Mouse (Mus musculus): ENCODE results near the gene Ttc22. TPM values are rescaled to one million over a fixed set of nuclear protein-coding genes. Genes with fewer than 3 reads are reported as not detected.

The Ttc22 gene
- polyA plus RNA-seq, 1 experiment, result not detected

DNA sequence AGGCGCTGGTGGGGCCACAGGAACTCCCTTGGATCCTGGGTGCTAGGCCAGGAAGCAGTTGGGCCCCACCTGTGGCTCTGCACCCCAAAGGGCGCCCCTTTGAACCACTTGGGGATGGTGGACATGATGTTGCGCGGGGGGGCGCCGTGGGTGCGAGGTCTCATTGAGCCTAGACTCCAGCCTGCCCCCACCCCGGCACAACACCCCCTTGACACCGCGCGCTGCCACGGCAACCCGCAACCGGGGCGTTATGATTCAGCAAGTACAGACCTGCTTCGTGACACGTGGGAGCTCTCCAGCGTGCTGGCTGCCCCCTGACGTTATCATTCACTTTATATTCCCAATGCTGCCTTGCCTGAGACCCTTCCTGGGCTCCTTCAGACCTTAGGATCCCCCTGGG is 5.2 kb upstream of the Ttc22 start, which contains the start of gene Lexm:
TSS of gene Lexm (minus strand) at position 186 of the 400 bp plus-strand sequence.
- H3K79me2 ChIP-seq (ENCODE audit: control insufficient read depth, insufficient read depth), result no peaks in the 10 kb centered on the region
- no peak within 1 kb of the TSS for H3K4me3 ChIP-seq (ENCODE audit: insufficient read depth, poor library complexity, severe bottlenecking)
- TF ChIP-seq CTCF (IDR thresholded peaks at IDR 0.05; ENCODE audit: control insufficient read depth, insufficient read depth, insufficient read length) (no peak), CEBPB (IDR thresholded peaks at IDR 0.05; ENCODE audit: low read depth) (no peak), MAX (IDR thresholded peaks at IDR 0.05) (no peak), MYOG (IDR thresholded peaks at IDR 0.05; ENCODE audit: control insufficient read depth, extremely low read depth, insufficient read length) (no peak), USF1 (IDR thresholded peaks at IDR 0.05; ENCODE audit: low read depth) (no peak), FOSL1 (IDR thresholded peaks at IDR 0.05; ENCODE audit: insufficient read depth, low read length, poor library complexity, severe bottlenecking) (no peak), MYOD1 (IDR thresholded peaks at IDR 0.05; ENCODE audit: control insufficient read depth, insufficient read length, low read depth) (no peak)
- no peaks in the 10 kb centered on the region for H3K36me3 ChIP-seq (ENCODE audit: control insufficient read depth, insufficient read depth)
- no peak within 1 kb of the TSS for H3ac ChIP-seq (ENCODE audit: control insufficient read depth, insufficient read length, low read depth)
- H3K79me3 ChIP-seq (ENCODE audit: low read depth), result no peaks in the 10 kb centered on the region
- H3K27me3 ChIP-seq (ENCODE audit: control insufficient read depth, insufficient read depth, insufficient read length), result peaks cover 8% of the 10 kb centered on the region

DNA sequence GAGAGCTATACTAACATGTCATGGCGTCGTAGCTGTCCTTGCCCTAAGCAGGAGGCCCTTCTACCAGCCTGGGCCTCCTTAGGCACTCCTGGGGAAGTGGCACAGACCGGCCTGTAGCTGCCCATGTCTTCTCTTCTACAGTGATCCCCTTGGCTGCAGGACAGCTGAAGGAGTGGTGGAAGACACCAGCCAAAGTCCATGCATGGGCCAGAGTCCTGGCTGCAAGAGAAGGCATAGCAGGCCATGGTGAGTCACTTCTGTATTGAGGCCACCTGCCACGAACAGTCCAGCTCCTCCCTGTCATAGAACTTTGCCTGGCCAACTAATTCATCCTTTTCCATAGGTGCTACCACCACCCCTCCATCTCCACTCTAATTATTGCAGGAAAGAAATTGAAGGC is 3.3 kb upstream of the Ttc22 start:
- Histone ChIP-seq H3K27me3 (ENCODE audit: control insufficient read depth, insufficient read depth, insufficient read length) (peaks cover 26% of the 10 kb centered on the region), H3K79me2 (ENCODE audit: control insufficient read depth, insufficient read depth) (no peaks in the 10 kb centered on the region), H3K36me3 (ENCODE audit: control insufficient read depth, insufficient read depth) (no peaks in the 10 kb centered on the region), H3K4me3 (ENCODE audit: insufficient read depth, poor library complexity, severe bottlenecking) (no peak overlapping the region), H3ac (ENCODE audit: control insufficient read depth, insufficient read length, low read depth) (no peak overlapping the region), H3K79me3 (ENCODE audit: low read depth) (no peaks in the 10 kb centered on the region)
- TF ChIP-seq FOSL1 (IDR thresholded peaks at IDR 0.05; ENCODE audit: insufficient read depth, low read length, poor library complexity, severe bottlenecking) (no peak), MAX (IDR thresholded peaks at IDR 0.05) (no peak), CEBPB (IDR thresholded peaks at IDR 0.05; ENCODE audit: low read depth) (no peak), MYOD1 (IDR thresholded peaks at IDR 0.05; ENCODE audit: control insufficient read depth, insufficient read length, low read depth) (no peak), MYOG (IDR thresholded peaks at IDR 0.05; ENCODE audit: control insufficient read depth, extremely low read depth, insufficient read length) (no peak), CTCF (IDR thresholded peaks at IDR 0.05; ENCODE audit: control insufficient read depth, insufficient read depth, insufficient read length) (no peak), USF1 (IDR thresholded peaks at IDR 0.05; ENCODE audit: low read depth) (no peak)

GRCm38 (mm10) chr4:106621428-106621827 is 804 bp upstream of the Ttc22 start:
- no peak overlapping the region for H3ac ChIP-seq (ENCODE audit: control insufficient read depth, insufficient read length, low read depth)
- H3K4me3 ChIP-seq (ENCODE audit: insufficient read depth, poor library complexity, severe bottlenecking), result no peak overlapping the region
- no peaks in the 10 kb centered on the region for H3K79me3 ChIP-seq (ENCODE audit: low read depth)
- no peaks in the 10 kb centered on the region for H3K79me2 ChIP-seq (ENCODE audit: control insufficient read depth, insufficient read depth)
- peaks cover 50% of the 10 kb centered on the region for H3K27me3 ChIP-seq (ENCODE audit: control insufficient read depth, insufficient read depth, insufficient read length)
- H3K36me3 ChIP-seq (ENCODE audit: control insufficient read depth, insufficient read depth), result no peaks in the 10 kb centered on the region
- TF ChIP-seq FOSL1 (IDR thresholded peaks at IDR 0.05; ENCODE audit: insufficient read depth, low read length, poor library complexity, severe bottlenecking), result no peak

GRCm38 (mm10) chr4:106622712-106623111 is 480 bp downstream of the Ttc22 start:
- peaks cover 50% of the 10 kb centered on the region for H3K27me3 ChIP-seq (ENCODE audit: control insufficient read depth, insufficient read depth, insufficient read length)
- H3K36me3 ChIP-seq (ENCODE audit: control insufficient read depth, insufficient read depth), result no peaks in the 10 kb centered on the region
- TF ChIP-seq MYOG (IDR thresholded peaks at IDR 0.05; ENCODE audit: control insufficient read depth, extremely low read depth, insufficient read length), result no peak
- TF ChIP-seq CTCF (IDR thresholded peaks at IDR 0.05; ENCODE audit: control insufficient read depth, insufficient read depth, insufficient read length), result no peak
- no peak for TF ChIP-seq CEBPB (IDR thresholded peaks at IDR 0.05; ENCODE audit: low read depth)
- no peak for TF ChIP-seq USF1 (IDR thresholded peaks at IDR 0.05; ENCODE audit: low read depth)
- no peak for TF ChIP-seq MAX (IDR thresholded peaks at IDR 0.05)
- no peak for TF ChIP-seq FOSL1 (IDR thresholded peaks at IDR 0.05; ENCODE audit: insufficient read depth, low read length, poor library complexity, severe bottlenecking)
- no peak for TF ChIP-seq MYOD1 (IDR thresholded peaks at IDR 0.05; ENCODE audit: control insufficient read depth, insufficient read length, low read depth)
- no peaks in the 10 kb centered on the region for H3K79me2 ChIP-seq (ENCODE audit: control insufficient read depth, insufficient read depth)
- H3K4me3 ChIP-seq (ENCODE audit: insufficient read depth, poor library complexity, severe bottlenecking), result no peak overlapping the region
- no peak overlapping the region for H3ac ChIP-seq (ENCODE audit: control insufficient read depth, insufficient read length, low read depth)
- H3K79me3 ChIP-seq (ENCODE audit: low read depth), result no peaks in the 10 kb centered on the region

DNA sequence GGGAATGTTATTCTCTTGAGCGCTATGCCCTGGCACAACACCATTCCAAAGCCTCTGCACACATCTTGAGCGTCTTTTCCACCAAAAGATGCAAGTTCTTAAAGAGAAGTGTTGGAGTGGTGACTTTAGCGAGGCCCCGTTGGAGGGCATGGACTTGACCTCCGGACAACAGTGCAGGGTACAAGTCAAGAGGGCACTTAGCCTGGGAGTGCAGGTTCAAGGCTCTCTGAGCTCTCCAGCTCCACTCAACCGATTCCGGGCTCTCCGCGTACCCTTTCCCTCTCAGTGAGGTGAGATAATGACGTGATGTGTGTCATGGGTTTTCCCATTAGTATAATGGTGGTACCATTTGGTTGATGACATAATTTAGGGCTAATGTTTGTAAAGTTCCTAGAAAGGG is 2.0 kb downstream of the Ttc22 start:
- H3K36me3 ChIP-seq (ENCODE audit: control insufficient read depth, insufficient read depth), result no peaks in the 10 kb centered on the region
- no peaks in the 10 kb centered on the region for H3K79me3 ChIP-seq (ENCODE audit: low read depth)
- TF ChIP-seq FOSL1 (IDR thresholded peaks at IDR 0.05; ENCODE audit: insufficient read depth, low read length, poor library complexity, severe bottlenecking) (no peak), MYOG (IDR thresholded peaks at IDR 0.05; ENCODE audit: control insufficient read depth, extremely low read depth, insufficient read length) (no peak), CTCF (IDR thresholded peaks at IDR 0.05; ENCODE audit: control insufficient read depth, insufficient read depth, insufficient read length) (no peak), MAX (IDR thresholded peaks at IDR 0.05) (no peak), CEBPB (IDR thresholded peaks at IDR 0.05; ENCODE audit: low read depth) (no peak), MYOD1 (IDR thresholded peaks at IDR 0.05; ENCODE audit: control insufficient read depth, insufficient read length, low read depth) (no peak), USF1 (IDR thresholded peaks at IDR 0.05; ENCODE audit: low read depth) (no peak)
- H3K79me2 ChIP-seq (ENCODE audit: control insufficient read depth, insufficient read depth), result no peaks in the 10 kb centered on the region
- peaks cover 50% of the 10 kb centered on the region for H3K27me3 ChIP-seq (ENCODE audit: control insufficient read depth, insufficient read depth, insufficient read length)
- H3K4me3 ChIP-seq (ENCODE audit: insufficient read depth, poor library complexity, severe bottlenecking), result no peak overlapping the region
- H3ac ChIP-seq (ENCODE audit: control insufficient read depth, insufficient read length, low read depth), result no peak overlapping the region

DNA sequence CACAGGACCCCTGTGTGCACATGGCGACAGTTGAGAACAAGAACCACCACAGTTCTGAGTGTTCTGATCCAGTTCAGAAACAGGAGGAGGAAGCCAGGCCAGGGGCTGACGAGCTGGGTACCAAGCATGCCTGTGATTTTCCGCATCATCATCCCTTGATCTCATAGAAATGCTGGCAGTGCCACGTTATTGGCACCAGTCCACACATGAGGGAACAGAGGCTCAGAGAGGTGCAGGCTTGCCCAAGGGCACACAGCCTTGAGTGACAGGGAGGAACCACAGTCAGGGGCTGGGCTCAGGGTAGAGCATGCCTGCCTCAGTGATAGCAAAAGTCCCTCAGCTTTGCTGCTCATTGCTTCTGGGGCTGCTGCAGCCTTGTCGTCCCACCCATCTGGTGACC is 5.6 kb downstream of the Ttc22 start:
- Histone ChIP-seq H3K27me3 (ENCODE audit: control insufficient read depth, insufficient read depth, insufficient read length) (peaks cover 35% of the 10 kb centered on the region), H3K79me2 (ENCODE audit: control insufficient read depth, insufficient read depth) (no peaks in the 10 kb centered on the region), H3K4me3 (ENCODE audit: insufficient read depth, poor library complexity, severe bottlenecking) (no peak overlapping the region), H3K36me3 (ENCODE audit: control insufficient read depth, insufficient read depth) (no peaks in the 10 kb centered on the region), H3K79me3 (ENCODE audit: low read depth) (no peaks in the 10 kb centered on the region), H3ac (ENCODE audit: control insufficient read depth, insufficient read length, low read depth) (no peak overlapping the region)
- TF ChIP-seq MYOD1 (IDR thresholded peaks at IDR 0.05; ENCODE audit: control insufficient read depth, insufficient read length, low read depth) (no peak), FOSL1 (IDR thresholded peaks at IDR 0.05; ENCODE audit: insufficient read depth, low read length, poor library complexity, severe bottlenecking) (no peak)

All from C2C12 (cell line).